Mouse (Mus musculus) erythroblast, embryonic 14.5 days (primary cell): ENCODE measurements around the gene Nanos3.

Experiments
- GATA1 ChIP-seq: IDR thresholded peaks from 2 replicates; pipeline ENCODE4 v1.6.1; 2012; ENCODE audit warnings: low read length, inconsistent platforms, mixed read lengths
- TAL1 ChIP-seq: IDR thresholded peaks from 3 replicates; pipeline ENCODE4 v1.6.1; 2012; ENCODE audit warnings: low read length, inconsistent platforms, mixed read lengths

DNA sequence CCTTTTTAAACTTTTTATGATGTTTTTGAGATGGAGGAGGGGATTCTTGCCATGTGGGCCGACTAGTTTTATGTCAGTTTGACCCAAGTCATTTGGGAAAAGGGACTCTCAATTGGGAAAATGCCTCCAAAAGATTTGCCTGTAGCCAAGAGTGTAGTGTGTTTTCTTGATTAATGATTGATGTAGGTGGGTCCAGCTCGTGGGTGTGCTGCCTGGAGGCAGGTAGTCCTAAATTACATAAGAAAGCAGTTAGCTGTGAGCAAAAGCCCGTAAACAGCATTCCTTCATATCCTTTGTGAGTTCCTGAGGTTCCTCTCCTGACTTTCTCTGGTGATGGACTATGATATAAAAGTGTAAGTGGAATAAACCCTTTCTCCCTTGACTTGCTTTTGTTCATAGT, 35.8 kb downstream of the Nanos3 start:
- TF ChIP-seq TAL1 = no peak
- TF ChIP-seq GATA1 = no peak
